Mouse (Mus musculus): ENCODE results near the gene C330021F23Rik. TPM values are rescaled to one million over a fixed set of nuclear protein-coding genes. Genes with fewer than 3 reads are reported as not detected.

The C330021F23Rik gene
- polyA plus RNA-seq, 2 experiments: 2.5 to 2.7 TPM

DNA sequence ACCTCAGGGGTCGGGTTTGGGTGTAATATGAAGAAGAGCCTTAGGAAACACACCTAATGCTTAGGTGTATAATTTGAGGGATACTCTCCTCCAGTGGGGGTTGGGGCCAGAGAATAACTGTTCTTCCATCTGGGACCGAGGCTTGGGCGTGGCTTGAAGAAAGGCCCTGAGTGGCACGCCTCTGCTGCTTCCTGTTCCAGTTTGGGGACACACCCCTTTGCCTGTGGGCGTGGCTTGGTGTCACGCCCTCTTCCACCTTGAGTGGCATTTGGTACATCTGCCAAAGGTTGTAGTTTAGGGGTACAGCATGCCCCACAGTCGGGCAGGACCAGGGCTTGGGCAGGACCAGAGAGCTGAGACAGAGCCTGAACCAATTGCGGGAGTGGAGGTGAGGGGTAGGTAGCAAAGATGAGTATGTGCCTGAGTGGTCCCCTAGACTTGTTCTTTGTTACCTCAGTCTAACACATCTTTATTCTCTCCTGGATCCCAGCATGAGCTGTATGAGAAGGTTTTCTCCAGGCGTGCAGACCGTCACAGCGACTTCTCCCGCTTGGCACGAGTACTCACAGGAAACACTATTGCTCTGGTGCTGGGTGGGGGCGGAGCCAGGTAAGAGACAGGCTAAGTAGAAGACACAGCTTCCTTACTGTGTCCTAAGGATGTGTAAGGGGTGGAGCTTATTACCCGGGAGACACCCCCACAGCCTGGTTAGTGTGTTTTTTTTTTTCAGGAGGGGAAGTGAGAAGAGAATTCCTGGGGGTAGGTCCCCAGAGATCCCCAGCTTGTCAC, 31.5 kb upstream of the C330021F23Rik start:
- Histone ChIP-seq H3K4me2 (ENCODE audit: low read depth) (peak overlapping the region; percentile 33), H3K36me3 (replicated peaks; ENCODE audit: control insufficient read depth, insufficient read depth, low read depth) (peaks cover 16% of the 10 kb centered on the region), H3K4me1 (replicated peaks; ENCODE audit: control insufficient read depth in 2 of 2, insufficient read depth in 2 of 2, low read length in 1 of 2) (peaks cover 6 to 11% of the 10 kb centered on the region in 2 experiments), H3K9ac (replicated peaks) (no peak overlapping the region), H3K27me3 (ENCODE audit: control insufficient read depth, insufficient read depth, low read length) (no peaks in the 10 kb centered on the region), H3K9me3 (ENCODE audit: control insufficient read depth, low read length) (no peaks in the 10 kb centered on the region), H3K4me3 (ENCODE audit: insufficient read depth in 1 of 2, low read depth in 2 of 2, low read length in 2 of 2) (no peak overlapping the region), H3K27ac (no peak overlapping the region)
- TF ChIP-seq EP300 (IDR thresholded peaks at IDR 0.05; ENCODE audit: low read depth) (no peak), CTCF (IDR thresholded peaks at IDR 0.05; ENCODE audit: low read depth) (no peak)
- ATAC-seq (ENCODE audit: insufficient read depth): peak; percentile 82
- 54% methylated on average over 15 of the region's 15 CpGs for WGBS (ENCODE audit: insufficient replicate concordance)
- peak; percentile 60 to 77 (median 64) for DNase-seq (ENCODE audit: low read depth in 3 of 3, low spot score in 3 of 3)

DNA sequence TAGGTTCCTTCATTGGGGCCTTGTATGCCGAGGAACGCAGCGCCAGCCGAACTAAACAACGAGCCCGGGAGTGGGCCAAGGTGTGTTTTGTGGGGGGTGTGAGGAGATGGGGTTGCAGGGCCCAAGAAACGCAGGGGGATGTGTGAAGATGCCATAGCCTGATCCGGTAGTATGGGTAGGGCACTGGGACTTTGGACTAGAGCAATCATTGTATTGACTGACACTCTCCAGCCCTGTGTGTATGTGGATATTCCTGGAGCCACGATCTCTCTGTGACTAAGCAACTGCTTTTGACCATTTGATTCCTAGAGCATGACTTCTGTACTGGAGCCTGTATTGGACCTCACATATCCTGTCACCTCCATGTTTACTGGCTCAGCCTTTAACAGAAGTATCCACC, 30.9 kb upstream of the C330021F23Rik start:
- no peaks in the 10 kb centered on the region for H3K9me3 ChIP-seq (ENCODE audit: control insufficient read depth, low read length)
- no peaks in the 10 kb centered on the region for H3K27me3 ChIP-seq (ENCODE audit: control insufficient read depth, insufficient read depth, low read length)
- peaks cover 11% of the 10 kb centered on the region for H3K36me3 ChIP-seq (replicated peaks; ENCODE audit: control insufficient read depth, insufficient read depth, low read depth)
- H3K4me2 ChIP-seq (ENCODE audit: low read depth): no peak overlapping the region
- H3K4me1 ChIP-seq (replicated peaks; ENCODE audit: control insufficient read depth in 2 of 2, insufficient read depth in 2 of 2, low read length in 1 of 2): peaks cover 6 to 11% of the 10 kb centered on the region in 2 experiments
- no peak overlapping the region for H3K4me3 ChIP-seq (ENCODE audit: insufficient read depth in 1 of 2, low read depth in 2 of 2, low read length in 2 of 2)
- H3K9ac ChIP-seq (replicated peaks): no peak overlapping the region
- H3K27ac ChIP-seq: no peak overlapping the region
- DNase-seq (ENCODE audit: low read depth in 3 of 3, low spot score in 3 of 3) (no peak), ATAC-seq (ENCODE audit: insufficient read depth) (no peak)
- TF ChIP-seq CTCF (IDR thresholded peaks at IDR 0.05; ENCODE audit: low read depth): no peak
- no peak for TF ChIP-seq EP300 (IDR thresholded peaks at IDR 0.05; ENCODE audit: low read depth)
- 90% methylated on average over 9 of the region's 9 CpGs for WGBS (ENCODE audit: insufficient replicate concordance)

DNA sequence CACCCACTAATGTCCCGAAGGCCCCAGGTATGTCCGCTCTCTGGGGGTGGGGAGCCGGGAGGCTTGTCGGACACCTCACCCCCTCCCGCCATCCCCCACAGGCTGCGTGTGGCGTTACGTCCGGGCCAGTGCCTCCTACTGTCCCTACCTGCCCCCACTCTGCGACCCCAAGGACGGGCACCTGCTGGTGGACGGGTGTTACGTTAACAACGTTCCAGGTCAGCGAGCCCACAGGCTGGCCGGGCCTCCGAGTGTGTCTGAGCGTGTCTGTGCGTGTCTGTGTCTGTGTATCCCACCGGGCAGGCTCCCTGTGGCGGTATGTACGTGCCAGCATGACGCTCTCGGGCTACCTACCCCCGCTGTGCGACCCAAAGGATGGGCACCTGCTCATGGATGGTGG, 30.1 kb upstream of the C330021F23Rik start:
- Histone ChIP-seq H3K9me3 (ENCODE audit: control insufficient read depth, low read length) (no peaks in the 10 kb centered on the region), H3K4me2 (ENCODE audit: low read depth) (no peak overlapping the region), H3K36me3 (replicated peaks; ENCODE audit: control insufficient read depth, insufficient read depth, low read depth) (peaks cover 8% of the 10 kb centered on the region), H3K9ac (replicated peaks) (no peak overlapping the region), H3K4me3 (ENCODE audit: insufficient read depth in 1 of 2, low read depth in 2 of 2, low read length in 2 of 2) (no peak overlapping the region), H3K27ac (no peak overlapping the region), H3K27me3 (ENCODE audit: control insufficient read depth, insufficient read depth, low read length) (no peaks in the 10 kb centered on the region), H3K4me1 (replicated peaks; ENCODE audit: control insufficient read depth in 2 of 2, insufficient read depth in 2 of 2, low read length in 1 of 2) (peaks cover 6 to 11% of the 10 kb centered on the region in 2 experiments)
- 92% methylated on average over 26 of the region's 26 CpGs for WGBS (ENCODE audit: insufficient replicate concordance)
- ATAC-seq (ENCODE audit: insufficient read depth) (no peak), DNase-seq (ENCODE audit: low read depth in 3 of 3, low spot score in 3 of 3) (no peak)
- TF ChIP-seq CTCF (IDR thresholded peaks at IDR 0.05; ENCODE audit: low read depth) (no peak), EP300 (IDR thresholded peaks at IDR 0.05; ENCODE audit: low read depth) (no peak)

DNA sequence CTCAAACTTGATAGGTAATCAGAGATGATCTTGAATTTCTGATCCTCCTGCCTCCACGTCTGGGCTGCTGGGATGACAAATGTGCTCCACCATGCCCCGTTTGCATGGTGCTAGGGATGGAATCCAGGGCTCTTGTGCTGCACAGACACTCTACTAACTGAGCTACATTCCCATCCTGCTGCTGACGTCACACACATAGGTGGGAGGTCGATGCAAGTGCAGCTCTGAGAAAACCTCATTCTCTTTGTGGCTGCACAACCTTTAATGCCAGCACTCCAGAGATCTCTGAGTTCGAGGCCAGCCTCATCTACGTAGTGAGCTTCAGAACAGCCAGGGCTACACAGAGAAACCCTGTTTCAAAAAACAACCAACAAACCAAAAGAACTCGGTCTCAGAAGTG, 28.6 kb upstream of the C330021F23Rik start:
- DNase-seq (ENCODE audit: low read depth in 3 of 3, low spot score in 3 of 3) (no peak), ATAC-seq (ENCODE audit: insufficient read depth) (no peak)
- TF ChIP-seq CTCF (IDR thresholded peaks at IDR 0.05; ENCODE audit: low read depth) (no peak), EP300 (IDR thresholded peaks at IDR 0.05; ENCODE audit: low read depth) (no peak)
- H3K27me3 ChIP-seq (ENCODE audit: control insufficient read depth, insufficient read depth, low read length): no peaks in the 10 kb centered on the region
- no peak overlapping the region for H3K9ac ChIP-seq (replicated peaks)
- H3K27ac ChIP-seq: no peak overlapping the region
- WGBS (ENCODE audit: insufficient replicate concordance): 69% methylated on average over 7 of the region's 7 CpGs
- H3K36me3 ChIP-seq (replicated peaks; ENCODE audit: control insufficient read depth, insufficient read depth, low read depth): peaks cover 10% of the 10 kb centered on the region
- H3K4me3 ChIP-seq (ENCODE audit: insufficient read depth in 1 of 2, low read depth in 2 of 2, low read length in 2 of 2): no peak overlapping the region
- peaks cover 6 to 11% of the 10 kb centered on the region in 2 experiments for H3K4me1 ChIP-seq (replicated peaks; ENCODE audit: control insufficient read depth in 2 of 2, insufficient read depth in 2 of 2, low read length in 1 of 2)
- no peaks in the 10 kb centered on the region for H3K9me3 ChIP-seq (ENCODE audit: control insufficient read depth, low read length)
- H3K4me2 ChIP-seq (ENCODE audit: low read depth): no peak overlapping the region

GRCm38 (mm10) chr8:3540076-3540475, 27.7 kb upstream of the C330021F23Rik start:
- Histone ChIP-seq H3K9me3 (ENCODE audit: control insufficient read depth, low read length) (no peaks in the 10 kb centered on the region), H3K27me3 (ENCODE audit: control insufficient read depth, insufficient read depth, low read length) (no peaks in the 10 kb centered on the region), H3K36me3 (replicated peaks; ENCODE audit: control insufficient read depth, insufficient read depth, low read depth) (peaks cover 10% of the 10 kb centered on the region), H3K27ac (no peak overlapping the region), H3K4me2 (ENCODE audit: low read depth) (no peak overlapping the region), H3K4me3 (ENCODE audit: insufficient read depth in 1 of 2, low read depth in 2 of 2, low read length in 2 of 2) (no peak overlapping the region), H3K4me1 (replicated peaks; ENCODE audit: control insufficient read depth in 2 of 2, insufficient read depth in 2 of 2, low read length in 1 of 2) (peaks cover 6 to 11% of the 10 kb centered on the region in 2 experiments), H3K9ac (replicated peaks) (no peak overlapping the region)
- no peak for ATAC-seq (ENCODE audit: insufficient read depth)
- WGBS (ENCODE audit: insufficient replicate concordance): 76% methylated on average over 4 of the region's 4 CpGs
- TF ChIP-seq CTCF (IDR thresholded peaks at IDR 0.05; ENCODE audit: low read depth) (no peak), EP300 (IDR thresholded peaks at IDR 0.05; ENCODE audit: low read depth) (no peak)
- DNase-seq (ENCODE audit: low read depth in 3 of 3, low spot score in 3 of 3): no peak
